Comparison of ENCODE assay signal across 9 mouse cellular contexts in the genomic region with DNA sequence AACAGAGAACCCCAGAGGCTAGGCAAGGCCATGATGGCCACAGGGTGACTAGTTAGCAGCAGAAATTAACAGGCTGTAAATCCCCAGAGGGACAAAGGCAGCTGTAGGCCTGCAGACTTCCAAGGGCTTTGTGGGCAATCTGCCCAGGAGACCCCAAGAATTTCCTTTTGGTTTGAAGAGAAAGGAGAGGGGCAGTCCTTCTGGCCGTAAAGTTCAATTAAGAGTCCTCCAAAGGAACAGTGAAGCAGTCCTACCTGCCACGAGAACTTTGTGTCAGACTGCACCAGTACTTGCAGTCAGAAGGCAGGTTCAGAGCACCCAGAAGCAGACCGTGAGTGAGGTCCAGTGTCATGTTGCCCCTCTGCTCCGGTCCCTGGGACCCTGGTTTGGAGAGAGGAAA. TPM values are rescaled to one million over a fixed set of nuclear protein-coding genes. Genes with fewer than 3 reads are reported as not detected.
A peak's percentile ranks its signal among the peaks of the same experiment; 100 is the strongest.
DNase-seq lines count a peak whose midpoint lies in the region; ATAC-seq and TF ChIP-seq lines count a peak whose summit lies in the region.
"Had no signal": no experiment of that assay in that cellular context is flagged by ENCODE, and none has a peak within 500 bp of the region (broad histone marks: within the 10 kb centered on the region; RNA-seq: fewer than 3 reads in every experiment).

No protein-coding gene starts in this region.

- no peak for ATAC-seq in heart, embryonic 15.5 days (replicated peaks; ENCODE audit: insufficient number of reproducible peaks, insufficient read depth, low FRiP score, low read depth)
- ATAC-seq in midbrain, embryonic 15.5 days (replicated peaks), result no peak

- H3K9me3 ChIP-seq in heart, embryonic 15.5 days (replicated peaks), result no peaks in the 10 kb centered on the region
- no peaks in the 10 kb centered on the region for H3K9me3 ChIP-seq in midbrain, embryonic 15.5 days

- H3K4me3 ChIP-seq in heart, embryonic 15.5 days, result no peak overlapping the region; the same call in 1 of the 2 replicates
- no peak overlapping the region for H3K4me3 ChIP-seq in midbrain, embryonic 15.5 days

- 52% methylated on average over 4 of the region's 4 CpGs for WGBS in heart, embryonic 15.5 days
- WGBS in midbrain, embryonic 15.5 days, result 32% methylated on average over 4 of the region's 4 CpGs

- TF ChIP-seq POLR2A in brain, embryonic 14.5 days (IDR thresholded peaks at IDR 0.05; ENCODE audit: borderline replicate concordance, extremely low read depth, insufficient read depth, insufficient read length, poor library complexity, severe bottlenecking), result no peak

- H3K4me2 ChIP-seq in heart, embryonic 15.5 days, result peak overlapping the region; percentile 98
- peak overlapping the region; percentile 92; the same call in 1 of the 2 replicates for H3K4me2 ChIP-seq in midbrain, embryonic 15.5 days

- no peak for DNase-seq in heart, adult 18-20 months
- DNase-seq in brain, embryonic 14.5 days (ENCODE audit: low read depth), result peak; percentile 86
- DNase-seq in forelimb bud, embryonic 11.5 days (ENCODE audit: low read depth, low spot score), result peak; percentile 28
- no peak for DNase-seq in gastrocnemius, adult 8-10 months (ENCODE audit: low spot score in 2 of 2)
- DNase-seq in urinary bladder, postnatal 36 days (ENCODE audit: low spot score in 2 of 2), result no peak
- DNase-seq in lung, postnatal 36 days, result no peak

- no peak for TF ChIP-seq CTCF in brain, embryonic 14.5 days (IDR thresholded peaks at IDR 0.05; ENCODE audit: borderline replicate concordance, extremely low read depth, insufficient read depth, insufficient read length)

- H3K36me3 ChIP-seq in heart, embryonic 15.5 days, result peaks cover 9% of the 10 kb centered on the region; the same call in 1 of the 2 replicates
- 0 out of 2 replicates have a peak, but pooled peaks cover 5% of the 10 kb centered on the region for H3K36me3 ChIP-seq in midbrain, embryonic 15.5 days (replicated peaks)

- H3K27ac ChIP-seq in heart, embryonic 15.5 days, result peak overlapping the region; percentile 97
- peak overlapping the region; percentile 90 for H3K27ac ChIP-seq in midbrain, embryonic 15.5 days
- H3K27ac ChIP-seq: liver, embryonic 14.5 days had no signal

- H3K27me3 ChIP-seq in heart, embryonic 15.5 days, result no peaks in the 10 kb centered on the region
- H3K27me3 ChIP-seq in midbrain, embryonic 15.5 days (replicated peaks), result no peaks in the 10 kb centered on the region

- peak overlapping the region; percentile 52 for H3K9ac ChIP-seq in heart, embryonic 15.5 days
- H3K9ac ChIP-seq in midbrain, embryonic 15.5 days, result peak overlapping the region; percentile 77; the same call in 1 of the 2 replicates

- H3K4me1 ChIP-seq in heart, embryonic 15.5 days (replicated peaks), result peaks cover 33% of the 10 kb centered on the region
- H3K4me1 ChIP-seq in midbrain, embryonic 15.5 days, result peaks cover 39% of the 10 kb centered on the region

RNA-seq across cellular contexts. Expression of a gene that starts 1.1 kb away (rescaled TPM):
- polyA plus RNA-seq in heart, embryonic 15.5 days (2015; fragmentation: Nextera tagmentation; extraction: Ambion mirVana), result 72.4 and 128 TPM in 2 replicates
- total RNA-seq in heart, adult 18-20 months (2021), result 10 to 100 TPM; 21.6 to 23.0 TPM
- 144 and 245 TPM in 2 replicates for polyA plus RNA-seq in brain, embryonic 14.5 days (2012; rRNA removed)
- polyA plus RNA-seq in midbrain, embryonic 15.5 days (2015; fragmentation: Nextera tagmentation; extraction: Ambion mirVana), result 192 and 212 TPM in 2 replicates
- total RNA-seq in gastrocnemius, adult 8-10 months (2022), result 1 to 10 TPM; 6.9 to 9.2 (median 7.2) TPM

RNA-seq across cellular contexts. Expression of a gene that starts 16.3 kb away (rescaled TPM):
- 96.7 and 110 TPM in 2 replicates for polyA plus RNA-seq in heart, embryonic 15.5 days (2015; fragmentation: Nextera tagmentation; extraction: Ambion mirVana)
- 10 to 100 TPM; 46.9 to 51.0 TPM for total RNA-seq in heart, adult 18-20 months (2021)
- polyA plus RNA-seq in brain, embryonic 14.5 days (2012; rRNA removed), result 118 and 128 TPM in 2 replicates
- 150 and 152 TPM in 2 replicates for polyA plus RNA-seq in midbrain, embryonic 15.5 days (2015; fragmentation: Nextera tagmentation; extraction: Ambion mirVana)
- total RNA-seq in gastrocnemius, adult 8-10 months (2022), result 10 to 100 TPM; 31.2 to 40.1 (median 34.0) TPM

RNA-seq across cellular contexts. Expression of a gene that starts 44.2 kb away (rescaled TPM):
- 4.5 and 5.0 TPM in 2 replicates for polyA plus RNA-seq in heart, embryonic 15.5 days (2015; fragmentation: Nextera tagmentation; extraction: Ambion mirVana)
- total RNA-seq in heart, adult 18-20 months (2021), result 1 to 10 TPM; 4.7 to 5.6 TPM
- polyA plus RNA-seq in brain, embryonic 14.5 days (2012; rRNA removed), result 8.9 and 9.4 TPM in 2 replicates
- 5.1 and 5.3 TPM in 2 replicates for polyA plus RNA-seq in midbrain, embryonic 15.5 days (2015; fragmentation: Nextera tagmentation; extraction: Ambion mirVana)
- total RNA-seq in gastrocnemius, adult 8-10 months (2022), result 10 to 100 TPM in 1 of 4 experiments, 1 to 10 TPM in 3; 7.0 to 15.0 (median 8.8) TPM

RNA-seq across cellular contexts. Expression of a gene that starts 48.7 kb away (rescaled TPM):
- 0.78 and 1.5 TPM in 2 replicates for polyA plus RNA-seq in heart, embryonic 15.5 days (2015; fragmentation: Nextera tagmentation; extraction: Ambion mirVana)
- total RNA-seq in heart, adult 18-20 months (2021), result not detected
- polyA plus RNA-seq in brain, embryonic 14.5 days (2012; rRNA removed), result 0.26 and 0.40 TPM in 2 replicates
- 0.27 and 0.56 TPM in 2 replicates for polyA plus RNA-seq in midbrain, embryonic 15.5 days (2015; fragmentation: Nextera tagmentation; extraction: Ambion mirVana)
- total RNA-seq in gastrocnemius, adult 8-10 months (2022), result 1 to 10 TPM in 1 of 4 experiments, under 1 TPM in 2, not detected in 1; 0.32 to 2.1 (median 0.63) TPM

Comparison
In these comparisons a context has a peak if more than half of its experiments do, and no peak if none do; other contexts are left out.
1. DNase-seq: peak in brain, embryonic 14.5 days (single experiment) and forelimb bud, embryonic 11.5 days (single experiment); none in heart, adult 18-20 months (0 of 2), gastrocnemius, adult 8-10 months (0 of 2), urinary bladder, postnatal 36 days (0 of 2) and lung, postnatal 36 days (single experiment).